14 mouse cellular contexts compared by ENCODE assay signal in the genomic region with DNA sequence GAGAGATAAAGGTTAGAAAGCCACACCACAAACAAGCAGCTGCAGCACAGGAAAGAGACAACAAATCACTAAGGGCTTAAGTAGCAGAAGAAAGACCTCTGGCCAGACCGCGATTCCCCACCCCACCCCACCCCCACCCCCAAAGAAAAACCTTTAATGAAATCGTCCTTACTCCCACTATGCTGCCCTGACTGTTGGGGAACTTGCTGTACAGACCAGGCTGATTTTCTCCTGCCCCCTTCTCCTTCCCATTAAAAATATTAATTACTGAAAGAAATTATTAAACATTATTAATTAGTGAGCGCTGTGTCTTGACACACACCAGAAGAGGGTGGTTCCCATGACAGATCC.
"Had no signal": no experiment of that assay in that cellular context is flagged by ENCODE, and none has a peak within 500 bp of the region (broad histone marks: within the 10 kb centered on the region; RNA-seq: fewer than 3 reads in every experiment).

No protein-coding gene starts in this region.

- H3K36me3 ChIP-seq: limb, embryonic 15.5 days; liver, embryonic 13.5 days; lung, embryonic 15.5 days; stomach, embryonic 15.5 days had no signal

- H3K27me3 ChIP-seq: limb, embryonic 15.5 days; liver, embryonic 13.5 days; lung, embryonic 15.5 days; stomach, embryonic 15.5 days had no signal

- DNase-seq: kidney, adult 11 months; kidney, adult 9 months; kidney, postnatal 10 days; kidney, postnatal 4 days; left cerebral cortex, postnatal 4 days; liver, embryonic 13.5 days; liver, postnatal 0 days; lung, postnatal 14 days; right cerebral cortex, postnatal 14 days; thymus, adult 2 months; thymus, postnatal 25 days had no signal

- H3K27ac ChIP-seq: limb, embryonic 15.5 days; liver, embryonic 13.5 days; lung, embryonic 15.5 days; stomach, embryonic 15.5 days had no signal

- H3K9me3 ChIP-seq: limb, embryonic 15.5 days; liver, embryonic 13.5 days; lung, embryonic 15.5 days; stomach, embryonic 15.5 days had no signal

- H3K4me2 ChIP-seq: limb, embryonic 15.5 days; liver, embryonic 13.5 days; lung, embryonic 15.5 days; stomach, embryonic 15.5 days had no signal

- H3K4me3 ChIP-seq: limb, embryonic 15.5 days; liver, embryonic 13.5 days; lung, embryonic 15.5 days; stomach, embryonic 15.5 days had no signal

- H3K9ac ChIP-seq: limb, embryonic 15.5 days; liver, embryonic 13.5 days; liver, postnatal 0 days; lung, embryonic 15.5 days; stomach, embryonic 15.5 days had no signal

- ATAC-seq: liver, postnatal 0 days had no signal

- H3K4me1 ChIP-seq: limb, embryonic 15.5 days; liver, embryonic 13.5 days; lung, embryonic 15.5 days; stomach, embryonic 15.5 days had no signal
